Mouse (Mus musculus) lung, embryonic 14.5 days (tissue): Measurements from ENCODE around the gene Nmnat2. TPM values are rescaled to one million over a fixed set of nuclear protein-coding genes. Genes with fewer than 3 reads are reported as not detected.

ENCODE experiments used
- ATAC-seq: fragments of 200-750 bp; cut with Nextera tagmentation; 2 replicates; pipeline ENCODE4 v1.8.0; 2017; ENCODE audit warnings: mild to moderate bottlenecking, moderate TSS enrichment, moderate library complexity; ENCODE audit not compliant: insufficient read depth
- DNase-seq: peaks from one replicate; pipeline ENCODE4 v3.0.0-alpha.2; 2015
- H3K27ac ChIP-seq: fragments of 300-500 bp; sonication (generic); 2 replicates; pipeline ENCODE4 v1.5.1; 2014; ENCODE audit warnings: low read depth, mild to moderate bottlenecking, moderate library complexity
- H3K27me3 ChIP-seq: fragments of 300-500 bp; sonication (generic); 2 replicates; pipeline ENCODE4 v1.6.1; 2014; ENCODE audit warnings: low read length, control low read depth; ENCODE audit not compliant: insufficient read depth
- H3K36me3 ChIP-seq: fragments of 300-500 bp; sonication (generic); 2 replicates; pipeline ENCODE4 v1.6.1; 2014; ENCODE audit warnings: control low read depth; ENCODE audit not compliant: insufficient read depth
- H3K4me1 ChIP-seq: fragments of 300-500 bp; sonication (generic); 2 replicates; pipeline ENCODE4 v1.6.1; 2014; ENCODE audit warnings: antibody characterized with exemption, control low read depth; ENCODE audit not compliant: insufficient read depth
- H3K4me2 ChIP-seq: fragments of 300-500 bp; sonication (generic); 2 replicates; pipeline ENCODE4 v1.6.1; 2014; ENCODE audit warnings: mild to moderate bottlenecking
- H3K4me3 ChIP-seq: fragments of 300-500 bp; sonication (generic); 2 replicates; pipeline ENCODE4 v1.5.1; 2014; ENCODE audit warnings: low read depth, low read length
- H3K9ac ChIP-seq: fragments of 300-500 bp; sonication (generic); 2 replicates; pipeline ENCODE4 v1.6.1; 2014
- H3K9me3 ChIP-seq: fragments of 300-500 bp; sonication (generic); 2 replicates; pipeline ENCODE4 v1.6.1; 2016; ENCODE audit warnings: low read depth, low read length, control low read depth
- CTCF ChIP-seq: IDR thresholded peaks from 2 replicates; pipeline ENCODE4 v1.5.1; 2016; ENCODE audit warnings: antibody characterized with exemption, low read depth
- WGBS: fragments of 180-500 bp; shearing (Covaris S2); extraction: QIAGEN DNeasy Blood & Tissue Kit; methylation state at CpG from one replicate; pipeline ENCODE4 v1.1.7; 2014; 5-methylcytosine and 5-hydroxymethylcytosine counted together
- polyA plus RNA-seq: library from polyadenylated mRNA; unstranded; fragments of >200 nt; fragmentation: Nextera tagmentation; extraction: Ambion mirVana; gene quantifications from 2 replicates; pipeline ENCODE4 v1.2.1, GENCODE M21; 2014

Nmnat2 gene
- polyA plus RNA-seq, 1 experiment from 2014 or later, result 3.6 TPM

- H3K27ac ChIP-seq, result no peak overlapping the region
- H3K36me3 ChIP-seq, result no peaks in the 10 kb centered on the region
- 86% methylated on average over 14 of the region's 14 CpGs for WGBS
- no peak overlapping the region for H3K4me2 ChIP-seq
- DNase-seq, result no peak
- TF ChIP-seq CTCF, result no peak
- H3K9me3 ChIP-seq, result no peaks in the 10 kb centered on the region
- H3K4me3 ChIP-seq, result no peak overlapping the region
- H3K27me3 ChIP-seq, result no peaks in the 10 kb centered on the region
- no peak for ATAC-seq
- H3K9ac ChIP-seq, result no peak overlapping the region
- no peaks in the 10 kb centered on the region for H3K4me1 ChIP-seq
Measured at GRCm38 (mm10) chr1:152983416-152983815, 28.6 kb downstream of the Nmnat2 start.

GRCm38 (mm10) chr1:152986981-152987380, 32.2 kb downstream of the Nmnat2 start:
- no peak for TF ChIP-seq CTCF

DNA sequence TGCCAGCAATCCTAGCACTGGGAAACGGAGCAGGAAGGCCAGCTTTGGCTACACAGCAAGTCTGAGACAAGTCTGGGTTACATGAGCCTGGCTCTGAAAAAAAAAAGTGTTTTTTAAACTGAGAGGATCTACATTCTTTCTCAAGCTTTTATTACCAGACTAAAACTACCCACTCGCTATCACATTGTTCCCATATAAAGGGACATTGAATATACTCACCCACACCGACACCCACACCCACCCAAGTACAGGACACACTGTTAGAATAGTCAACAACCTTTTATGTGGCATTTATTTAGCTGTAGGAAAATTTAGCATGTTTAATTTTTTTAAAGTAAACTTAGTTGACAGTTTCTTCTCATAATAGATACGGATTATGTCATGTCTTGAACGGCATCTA, 35.3 kb downstream of the Nmnat2 start:
- WGBS, result 75% methylated on average over 5 of the region's 5 CpGs
- no peak overlapping the region for H3K4me3 ChIP-seq
- no peak overlapping the region for H3K9ac ChIP-seq
- no peaks in the 10 kb centered on the region for H3K4me1 ChIP-seq
- DNase-seq, result no peak
- H3K9me3 ChIP-seq, result no peaks in the 10 kb centered on the region
- no peak for TF ChIP-seq CTCF
- H3K27ac ChIP-seq, result no peak overlapping the region
- no peak for ATAC-seq
- H3K4me2 ChIP-seq, result no peak overlapping the region
- H3K36me3 ChIP-seq, result no peaks in the 10 kb centered on the region
- no peaks in the 10 kb centered on the region for H3K27me3 ChIP-seq

More at GRCm38 (mm10) chr1:152986981-152987380, 32.2 kb downstream of the Nmnat2 start:
- H3K27me3 ChIP-seq, result no peaks in the 10 kb centered on the region
- no peaks in the 10 kb centered on the region for H3K4me1 ChIP-seq
- ATAC-seq (no peak), DNase-seq (peak; percentile 46)
- H3K4me3 ChIP-seq, result no peak overlapping the region
- H3K9ac ChIP-seq, result no peak overlapping the region
- no peaks in the 10 kb centered on the region for H3K36me3 ChIP-seq
- H3K9me3 ChIP-seq, result no peaks in the 10 kb centered on the region
- WGBS, result 55% methylated on average over 3 of the region's 3 CpGs
- H3K27ac ChIP-seq, result no peak overlapping the region
- no peak overlapping the region for H3K4me2 ChIP-seq

DNA sequence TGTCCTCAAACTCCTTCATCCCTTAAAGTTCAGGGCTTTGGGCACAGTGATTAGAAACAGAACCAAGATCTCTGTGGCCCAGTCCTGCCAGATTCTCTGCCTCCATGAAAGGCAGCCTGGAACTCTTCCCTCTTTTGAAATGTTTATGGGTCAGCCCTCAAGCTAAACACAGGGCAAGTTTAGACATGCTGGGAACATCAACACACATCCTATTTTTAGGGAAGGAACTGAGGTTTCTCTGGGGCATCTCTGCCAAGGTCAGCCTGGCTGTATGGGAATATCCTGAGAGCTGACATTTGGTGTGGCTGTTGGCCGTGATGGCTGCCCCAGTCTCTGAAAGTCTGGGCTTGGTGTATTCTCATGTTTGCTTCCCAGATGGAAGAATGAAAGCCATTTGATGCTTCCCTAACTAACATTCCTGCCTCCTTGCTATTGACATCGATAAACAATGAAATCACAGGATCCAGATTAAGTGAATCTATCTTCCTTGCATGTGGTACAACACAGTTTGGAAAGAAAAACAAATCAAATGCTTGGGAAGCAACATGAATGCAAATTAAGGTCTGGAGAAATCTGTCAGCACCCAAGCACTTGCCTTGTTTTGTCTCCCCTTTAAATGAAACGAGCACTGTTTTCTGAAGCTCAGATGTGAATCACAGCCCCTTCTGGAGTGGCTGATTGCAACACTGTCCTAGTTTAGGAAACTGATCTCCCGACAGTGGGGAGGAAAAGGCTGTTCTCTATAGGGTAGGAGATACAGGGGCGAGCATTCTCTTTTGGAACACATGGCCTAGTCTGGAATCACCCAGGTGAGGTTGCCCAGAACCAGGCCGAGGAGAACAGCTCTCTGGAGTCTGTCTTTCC, 37.7 kb downstream of the Nmnat2 start:
- DNase-seq (peak; percentile 55), ATAC-seq (peak; percentile 47)
- Histone ChIP-seq H3K9ac (no peak overlapping the region), H3K9me3 (no peaks in the 10 kb centered on the region), H3K27me3 (no peaks in the 10 kb centered on the region), H3K4me1 (no peaks in the 10 kb centered on the region), H3K27ac (peak overlapping the region; percentile 21; the same call in 1 of the 2 replicates), H3K4me3 (no peak overlapping the region), H3K4me2 (no peak overlapping the region), H3K36me3 (no peaks in the 10 kb centered on the region)
- 42% methylated on average over 6 of the region's 6 CpGs for WGBS
- TF ChIP-seq CTCF, result no peak

GRCm38 (mm10) chr1:152993803-152994202, 39.0 kb downstream of the Nmnat2 start:
- ATAC-seq (no peak), DNase-seq (no peak)
- Histone ChIP-seq H3K27ac (no peak overlapping the region), H3K4me3 (no peak overlapping the region), H3K36me3 (no peaks in the 10 kb centered on the region), H3K9ac (no peak overlapping the region), H3K9me3 (no peaks in the 10 kb centered on the region), H3K4me2 (no peak overlapping the region), H3K4me1 (no peaks in the 10 kb centered on the region), H3K27me3 (no peaks in the 10 kb centered on the region)
- 74% methylated on average over 6 of the region's 6 CpGs for WGBS
- TF ChIP-seq CTCF, result 0 out of 2 replicates have a peak, but pooled peaks have one; percentile 17

DNA sequence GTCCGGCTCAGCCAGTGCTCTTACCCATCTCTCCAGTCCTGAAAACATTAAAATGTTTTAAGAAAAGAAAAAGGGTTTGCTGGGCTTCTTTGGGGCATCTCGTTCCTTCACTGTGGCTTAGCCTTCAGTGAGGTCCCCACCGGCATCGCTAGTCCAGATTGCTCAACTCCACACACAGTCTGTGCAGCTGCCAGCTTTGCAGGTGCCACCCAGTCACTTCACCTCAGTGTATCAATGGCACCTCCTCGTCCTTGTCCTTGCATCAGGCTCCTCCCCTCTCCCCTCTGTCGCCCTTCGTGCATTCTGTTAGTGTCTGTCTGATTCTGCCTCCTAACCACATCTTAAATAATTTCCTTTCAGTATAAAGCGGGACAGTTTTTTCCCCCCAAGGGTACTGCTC, 45.2 kb downstream of the Nmnat2 start:
- no peak overlapping the region for H3K9ac ChIP-seq
- no peak for TF ChIP-seq CTCF
- ATAC-seq (no peak), DNase-seq (no peak)
- H3K4me3 ChIP-seq, result no peak overlapping the region
- H3K27ac ChIP-seq, result no peak overlapping the region
- no peaks in the 10 kb centered on the region for H3K36me3 ChIP-seq
- WGBS, result 69% methylated on average over 8 of the region's 8 CpGs
- H3K4me1 ChIP-seq, result no peaks in the 10 kb centered on the region
- no peaks in the 10 kb centered on the region for H3K9me3 ChIP-seq
- H3K4me2 ChIP-seq, result no peak overlapping the region
- no peaks in the 10 kb centered on the region for H3K27me3 ChIP-seq

DNA sequence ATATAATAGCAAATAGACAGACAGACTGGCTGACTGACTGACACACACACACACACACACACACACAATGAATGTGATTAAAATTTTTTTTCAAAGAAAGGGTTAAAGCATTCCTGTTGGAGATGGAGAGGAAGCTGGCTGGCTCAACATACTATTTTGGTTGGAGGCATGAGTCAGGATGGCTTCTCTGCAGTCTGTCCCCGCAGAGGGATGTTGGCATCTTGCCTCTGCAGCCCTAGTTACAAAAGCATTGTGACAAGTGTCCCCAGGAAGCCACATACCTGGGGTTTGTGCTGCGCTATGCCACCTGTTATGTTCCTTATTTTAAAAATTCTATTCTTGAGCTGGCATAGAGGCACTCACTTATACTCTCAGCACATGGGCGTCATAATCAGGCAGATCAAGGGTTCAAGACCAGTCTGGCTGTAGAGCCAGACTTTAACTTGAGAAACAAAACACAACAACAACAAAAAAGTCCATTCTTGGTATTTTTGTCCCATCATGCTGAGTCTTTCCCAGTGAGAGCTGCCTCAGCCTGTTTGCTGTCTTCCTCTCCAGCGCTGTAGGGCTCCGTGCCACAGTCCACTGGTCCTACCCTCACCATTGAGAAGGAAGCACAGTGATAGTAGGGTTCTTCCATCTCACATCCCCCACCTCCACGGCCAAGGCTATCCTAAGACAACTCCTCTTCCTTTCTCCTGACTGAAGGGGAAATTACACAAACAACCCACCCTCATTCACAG, 45.9 kb downstream of the Nmnat2 start:
- Histone ChIP-seq H3K9me3 (no peaks in the 10 kb centered on the region), H3K4me2 (no peak overlapping the region), H3K27me3 (no peaks in the 10 kb centered on the region), H3K36me3 (no peaks in the 10 kb centered on the region), H3K4me3 (no peak overlapping the region), H3K9ac (no peak overlapping the region), H3K4me1 (peaks cover 2% of the 10 kb centered on the region; the same call in 1 of the 2 replicates), H3K27ac (no peak overlapping the region)
- 73% methylated on average over 6 of the region's 6 CpGs for WGBS
- ATAC-seq, result no peak
- TF ChIP-seq CTCF, result no peak
- no peak for DNase-seq
